Mouse (Mus musculus) megakaryocyte progenitor cell, adult 5-6 weeks (primary cell): ENCODE data around the gene Snx11. TPM values are rescaled to one million over a fixed set of nuclear protein-coding genes. Genes with fewer than 3 reads are reported as not detected.

ENCODE experiments used
- ATAC-seq: replicated peaks from 2 replicates; pipeline ENCODE4 v1.8.0; 2016; ENCODE audit warnings: mild to moderate bottlenecking, moderate TSS enrichment, inconsistent platforms; ENCODE audit not compliant: poor library complexity
- total RNA-seq, 2 experiments: library from RNA; stranded (forward) in 1 of 2; stranded (reverse) in 1 of 2; fragments of 157-497, 149-512 nt in 1 of 2; fragments of 200-1000 nt in 1 of 2; gene quantifications; 2 replicates each; pipeline versions ENCODE4 v1.2.3 to v1.2.4; 2015 to 2017

Snx11 gene
- total RNA-seq, 2 experiments from 2014 or later = 9.6 to 16.9 TPM

DNA sequence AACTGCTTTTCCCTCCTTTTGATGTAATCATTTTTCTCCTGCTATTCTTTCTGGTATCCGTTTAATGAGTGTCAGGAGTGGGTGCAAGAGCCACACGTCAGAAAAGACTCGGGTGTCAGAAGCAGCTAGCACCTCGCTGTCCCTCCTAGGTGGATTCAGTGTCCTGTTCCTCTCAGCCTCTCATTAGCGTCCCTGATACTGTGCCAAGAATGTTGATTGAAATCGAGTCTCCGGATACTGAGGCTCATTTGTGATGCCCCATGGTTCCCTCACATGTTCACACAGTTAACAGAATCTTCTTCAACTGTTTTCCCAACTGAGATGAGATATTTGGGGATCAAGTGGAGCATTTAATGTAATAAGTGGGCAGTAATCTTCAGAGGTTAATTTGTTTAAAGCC, 58.8 kb downstream of the Snx11 start:
- ATAC-seq = no peak

Other genes with a start within 250 kb of the Snx11 start
- 61.3 and 70.5 TPM in 2 replicates for gene Cbx1, start 11.6 kb upstream of the Snx11 start, total RNA-seq (2015)
- gene Cbx1, start 11.6 kb upstream of the Snx11 start, total RNA-seq (2017) = 94.4 and 116 TPM in 2 replicates
- 39.0 and 39.8 TPM in 2 replicates for gene Nfe2l1, start 52.4 kb upstream of the Snx11 start, total RNA-seq (2015)
- gene Nfe2l1, start 52.4 kb upstream of the Snx11 start, total RNA-seq (2017) = 41.0 and 42.5 TPM in 2 replicates
- gene Copz2, start 72.3 kb upstream of the Snx11 start, total RNA-seq (2015) = 6.2 and 6.5 TPM in 2 replicates
- 3.3 and 4.0 TPM in 2 replicates for gene Copz2, start 72.3 kb upstream of the Snx11 start, total RNA-seq (2017)
- 30.3 and 31.4 TPM in 2 replicates for gene Cdk5rap3, start 138.9 kb upstream of the Snx11 start, total RNA-seq (2015)
- 70.1 and 74.3 TPM in 2 replicates for gene Cdk5rap3, start 138.9 kb upstream of the Snx11 start, total RNA-seq (2017)
- gene Prr15l, start 150.5 kb upstream of the Snx11 start, total RNA-seq (2015) = not detected in 2 replicates
- gene Prr15l, start 150.5 kb upstream of the Snx11 start, total RNA-seq (2017) = not detected in 2 replicates
- 22.5 and 23.0 TPM in 2 replicates for gene Pnpo, start 166.4 kb upstream of the Snx11 start, total RNA-seq (2015)
- gene Pnpo, start 166.4 kb upstream of the Snx11 start, total RNA-seq (2017) = 36.3 and 38.7 TPM in 2 replicates
- 21.0 and 27.4 TPM in 2 replicates for gene Sp2, start 205.4 kb upstream of the Snx11 start, total RNA-seq (2015)
- 2.3 and 2.8 TPM in 2 replicates for gene Sp2, start 205.4 kb upstream of the Snx11 start, total RNA-seq (2017)
- not detected in 2 replicates for gene Sp6, start 235.8 kb upstream of the Snx11 start, total RNA-seq (2015)
- gene Sp6, start 235.8 kb upstream of the Snx11 start, total RNA-seq (2017) = 0.03 TPM in 1 of 2 replicates, not detected in the other